Mouse (Mus musculus) gastrocnemius, adult 2 months (tissue): ENCODE measurements around the gene Cog7. TPM values are rescaled to one million over a fixed set of nuclear protein-coding genes. Genes with fewer than 3 reads are reported as not detected.

Experiments
- DNase-seq: peaks from one replicate; pipeline ENCODE4 v3.0.0; 2022
- H3K27ac ChIP-seq: fragments of 200-600 bp; 2 replicates; pipeline ENCODE4 v1.8.1; 2022; ENCODE audit warnings: mild to moderate bottlenecking
- H3K4me3 ChIP-seq: fragments of 200-600 bp; 2 replicates; pipeline ENCODE4 v1.8.1; 2022; ENCODE audit warnings: mild to moderate bottlenecking, moderate library complexity
- CTCF ChIP-seq: fragments of 200-600 bp; IDR thresholded peaks from 2 replicates; pipeline ENCODE4 v1.8.1; 2022; ENCODE audit warnings: antibody characterized with exemption, mild to moderate bottlenecking, moderate library complexity
- intact Hi-C: fragments of 180-260 bp; cut with DNase I; formaldehyde crosslinking; loops from one replicate; pipeline ENCODE4 v1.15.1; 2025
- total RNA-seq, 2 experiments: library from RNA; stranded (reverse); gene quantifications; 2 replicates each; pipeline ENCODE4 v1.2.3; 2021

The Cog7 gene
- total RNA-seq, 2 experiments from 2014 or later, result 10.5 to 13.9 TPM

DNA sequence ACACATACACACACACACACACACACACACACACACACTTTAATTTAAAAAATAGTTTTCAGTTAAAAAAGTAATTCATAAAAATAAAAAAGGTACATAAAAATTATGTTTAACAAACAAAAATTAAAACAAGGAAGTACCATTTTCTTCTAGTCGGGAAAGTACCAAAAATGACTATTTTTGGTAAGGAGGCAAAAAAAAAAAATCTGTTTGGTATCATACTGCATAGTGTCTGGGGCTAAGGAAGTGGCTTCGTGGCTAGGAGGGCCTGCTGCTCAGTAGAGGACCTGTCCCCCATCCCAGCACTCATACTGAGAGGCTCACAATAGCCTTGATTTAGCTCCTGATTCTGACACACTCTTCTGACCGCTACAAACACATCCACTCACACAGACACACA, 9.8 kb downstream of the Cog7 start:
- no peak for DNase-seq
- intact Hi-C loops, result no loop called here
- Histone ChIP-seq H3K27ac (no peak overlapping the region), H3K4me3 (no peak overlapping the region)
- TF ChIP-seq CTCF, result no peak

- TF ChIP-seq CTCF, result no peak
- H3K4me3 ChIP-seq, result no peak overlapping the region
- intact Hi-C loops, result no loop called here
Observed at GRCm38 (mm10) chr7:121970250-121970649, 11.3 kb downstream of the Cog7 start.

DNA sequence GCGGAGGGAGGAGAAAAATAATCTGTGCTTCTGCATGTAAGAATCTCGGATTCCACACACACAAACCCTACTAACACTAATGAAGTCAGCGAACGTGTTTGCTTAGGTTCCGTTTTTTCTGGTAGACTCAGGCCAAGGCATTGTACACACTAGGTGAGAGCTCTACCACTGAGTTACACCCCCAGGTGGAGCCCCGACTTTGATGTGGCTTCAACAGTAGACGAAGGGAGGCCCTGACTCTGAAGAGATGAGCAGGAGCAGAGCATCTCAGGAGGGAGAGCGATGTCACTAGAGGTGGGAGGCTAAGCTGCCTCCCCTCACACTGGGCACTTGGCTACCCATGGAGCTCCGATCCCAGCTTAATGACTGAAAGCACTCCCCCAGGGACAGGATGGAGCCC, 12.7 kb downstream of the Cog7 start:
- no peak for TF ChIP-seq CTCF
- H3K27ac ChIP-seq, result no peak overlapping the region
- intact Hi-C loops, result no loop called here
- H3K4me3 ChIP-seq, result no peak overlapping the region
- DNase-seq, result no peak

More at GRCm38 (mm10) chr7:121970250-121970649, 11.3 kb downstream of the Cog7 start:
- no peak overlapping the region for H3K27ac ChIP-seq
- DNase-seq, result no peak

DNA sequence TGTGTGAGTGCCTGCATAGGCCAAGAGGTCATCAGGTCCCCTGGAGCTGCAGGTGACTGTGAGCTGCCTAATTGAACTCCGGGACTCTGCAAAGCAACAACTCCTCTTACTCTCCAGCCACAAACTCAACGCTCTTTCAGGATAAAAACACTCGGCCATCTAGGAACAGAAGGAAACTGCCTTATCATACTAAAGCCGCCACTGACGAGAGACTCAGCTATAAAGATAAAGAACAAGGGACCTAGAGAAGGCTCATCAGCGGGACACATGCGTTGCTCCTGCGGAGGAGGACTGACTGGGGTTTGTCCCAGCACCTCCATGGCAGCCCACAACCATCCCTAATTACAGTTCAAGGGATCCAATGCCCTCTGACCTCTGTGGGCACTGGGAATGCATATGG, 13.3 kb downstream of the Cog7 start:
- DNase-seq, result no peak
- H3K4me3 ChIP-seq, result no peak overlapping the region
- H3K27ac ChIP-seq, result no peak overlapping the region
- intact Hi-C loops, result no loop called here
- TF ChIP-seq CTCF, result no peak

DNA sequence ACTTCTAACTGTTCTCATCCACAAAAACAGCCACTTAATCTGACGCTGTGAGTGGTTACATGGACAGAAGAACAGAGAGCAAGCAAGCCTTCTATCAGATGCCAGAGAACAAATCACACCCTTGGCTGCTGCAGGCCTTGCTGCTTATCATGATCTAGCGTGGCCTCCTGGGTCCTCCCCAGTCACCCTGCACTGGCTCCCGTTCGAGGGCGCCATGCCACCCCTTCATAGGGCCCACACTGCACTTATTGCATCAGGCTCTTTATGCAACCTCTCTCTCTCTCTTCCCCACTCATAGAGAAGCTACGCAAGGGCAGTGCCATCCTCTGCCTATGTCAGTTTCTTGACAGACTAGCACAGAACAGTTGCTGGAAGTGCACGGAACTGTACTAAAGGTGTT, 15.3 kb downstream of the Cog7 start:
- Histone ChIP-seq H3K4me3 (no peak overlapping the region), H3K27ac (no peak overlapping the region)
- no peak for DNase-seq
- TF ChIP-seq CTCF, result no peak
- intact Hi-C loops, result no loop called here

GRCm38 (mm10) chr7:121963883-121964398, 17.6 kb downstream of the Cog7 start:
- TF ChIP-seq CTCF, result peak; percentile 91
- intact Hi-C loops, result loop anchor here (1.0 to 5.0 kb wide), 2 partner anchors 67 to 230 kb away; partner anchors contain the start of gene Scnn1g
- DNase-seq, result no peak
- H3K27ac ChIP-seq, result no peak overlapping the region
- H3K4me3 ChIP-seq, result no peak overlapping the region

DNA sequence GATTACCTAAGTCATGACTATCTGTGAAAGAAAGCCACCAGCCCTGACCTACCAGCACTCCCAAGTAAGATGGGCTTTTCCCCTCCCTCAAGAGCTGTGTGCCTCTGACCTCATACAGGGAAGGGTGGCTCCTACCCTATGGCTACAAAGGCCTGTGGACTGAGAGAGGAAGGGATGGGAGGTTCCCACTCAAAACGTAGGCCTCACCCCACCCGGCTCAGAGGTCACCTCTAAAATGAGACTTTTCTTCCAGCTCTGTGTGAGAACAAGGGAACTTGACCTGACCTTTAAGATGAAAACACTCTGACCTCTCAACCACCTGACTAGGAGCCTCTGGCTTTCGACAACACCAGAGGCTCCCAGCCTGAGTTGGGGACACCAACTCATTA, 18.9 kb downstream of the Cog7 start:
- DNase-seq, result no peak
- TF ChIP-seq CTCF, result no peak
- no peak overlapping the region for H3K4me3 ChIP-seq
- H3K27ac ChIP-seq, result no peak overlapping the region
- intact Hi-C loops, result loop anchor here (5.0 kb wide), 1 partner anchor 65 kb away; no protein-coding TSS in a partner anchor

- Histone ChIP-seq H3K27ac (no peak overlapping the region), H3K4me3 (no peak overlapping the region)
- intact Hi-C loops, result loop anchor here (5.0 kb wide), 1 partner anchor 65 kb away; no protein-coding TSS in a partner anchor
- TF ChIP-seq CTCF, result no peak
- no peak for DNase-seq
Observed at GRCm38 (mm10) chr7:121961913-121962570, 19.5 kb downstream of the Cog7 start.

DNA sequence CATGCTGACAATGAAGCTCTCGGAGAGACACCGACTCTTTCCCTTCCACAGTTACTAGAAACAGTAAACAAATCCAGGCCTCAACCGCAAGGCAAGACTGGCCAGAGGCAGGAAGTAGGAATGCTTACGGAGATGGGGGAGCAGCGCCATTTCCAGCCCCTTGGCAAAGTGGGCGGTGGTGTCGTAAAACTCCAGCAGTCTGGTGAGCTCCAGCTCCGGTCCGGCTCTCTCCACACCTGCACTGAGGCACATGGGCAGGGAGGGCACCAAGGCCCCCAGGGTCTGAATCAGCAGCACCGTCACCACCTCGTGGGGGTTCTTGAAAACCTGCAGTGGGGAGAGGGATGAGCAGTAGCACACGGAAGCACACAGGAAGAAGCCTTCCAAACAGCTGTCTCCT, 25.7 kb downstream of the Cog7 start:
- intact Hi-C loops, result no loop called here
- H3K27ac ChIP-seq, result no peak overlapping the region
- no peak overlapping the region for H3K4me3 ChIP-seq
- DNase-seq, result no peak
- no peak for TF ChIP-seq CTCF

- DNase-seq, result no peak
- intact Hi-C loops, result no loop called here
- no peak for TF ChIP-seq CTCF
- Histone ChIP-seq H3K4me3 (no peak overlapping the region), H3K27ac (no peak overlapping the region)
Observed at GRCm38 (mm10) chr7:121954891-121955669, 26.4 kb downstream of the Cog7 start.

DNA sequence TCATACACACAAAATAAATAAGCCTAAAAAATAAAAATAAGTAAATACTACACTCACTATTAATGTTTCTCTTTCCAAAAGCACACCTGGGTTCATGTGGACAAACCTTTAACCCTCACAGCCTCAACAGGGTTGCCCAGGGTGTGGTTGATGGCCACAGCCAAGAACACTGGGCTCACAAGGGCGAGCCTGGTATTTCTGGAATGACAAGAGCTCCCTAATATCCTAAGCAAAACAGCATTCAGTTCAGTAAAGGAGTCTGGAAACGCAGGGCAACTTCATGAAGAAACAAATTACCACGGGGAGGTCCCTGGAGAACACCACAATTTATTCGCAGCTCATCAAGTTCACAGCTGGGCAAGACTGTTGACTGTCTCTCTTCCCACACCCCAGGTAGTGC, 34.0 kb downstream of the Cog7 start:
- Histone ChIP-seq H3K4me3 (no peak overlapping the region), H3K27ac (no peak overlapping the region)
- intact Hi-C loops, result no loop called here
- no peak for DNase-seq
- TF ChIP-seq CTCF, result no peak

- Histone ChIP-seq H3K27ac (no peak overlapping the region), H3K4me3 (no peak overlapping the region)
- TF ChIP-seq CTCF, result no peak
- intact Hi-C loops, result no loop called here
- peak; percentile 35 for DNase-seq
Observed at GRCm38 (mm10) chr7:121946196-121946595, 35.3 kb downstream of the Cog7 start.

GRCm38 (mm10) chr7:121942371-121942770, 39.1 kb downstream of the Cog7 start:
- no peak for TF ChIP-seq CTCF
- no peak overlapping the region for H3K4me3 ChIP-seq
- no peak overlapping the region for H3K27ac ChIP-seq
- no peak for DNase-seq
- intact Hi-C loops, result no loop called here

DNA sequence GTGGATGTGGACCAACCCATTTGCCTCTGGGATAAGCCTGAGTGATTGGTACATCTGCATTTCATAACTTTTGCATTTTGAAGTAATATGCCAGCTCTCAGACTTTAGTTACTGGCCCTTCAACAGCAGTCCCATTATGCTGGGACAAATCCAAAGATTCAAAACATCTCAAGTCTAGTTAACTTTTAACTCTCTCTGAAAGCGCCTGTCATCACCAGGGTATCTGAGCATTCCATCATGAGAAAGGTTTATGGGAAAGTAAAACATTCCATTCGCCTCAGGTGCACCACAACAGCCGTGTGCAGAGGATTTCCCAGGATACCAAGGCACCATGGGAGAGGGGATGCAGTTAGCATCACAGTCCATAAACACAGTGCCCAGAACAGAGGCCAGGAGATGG, 39.9 kb downstream of the Cog7 start:
- intact Hi-C loops, result no loop called here
- no peak for TF ChIP-seq CTCF
- H3K4me3 ChIP-seq, result no peak overlapping the region
- no peak for DNase-seq
- no peak overlapping the region for H3K27ac ChIP-seq
